Comparison of ENCODE assay signal across 11 mouse cellular contexts in the genomic region with DNA sequence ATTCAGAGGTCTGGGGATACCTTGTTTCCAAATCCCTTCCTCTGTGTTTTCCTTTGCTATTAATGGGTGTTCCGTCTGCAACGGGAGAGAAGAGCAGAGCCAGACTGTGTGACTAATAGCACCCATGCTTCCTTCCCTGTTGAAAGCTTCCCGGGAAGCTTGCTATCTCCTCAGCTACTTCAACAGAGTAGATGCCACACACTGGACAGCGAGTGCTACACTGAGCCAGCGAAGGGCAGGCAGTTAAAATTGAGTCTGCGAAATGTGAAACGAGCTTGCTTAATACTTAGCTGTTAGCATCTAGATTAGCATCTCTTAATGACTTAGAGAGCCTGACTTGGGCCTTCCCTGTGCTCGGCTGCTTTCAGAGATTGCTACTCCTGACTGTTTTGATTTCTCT.
DNase-seq lines count a peak whose midpoint lies in the region; ATAC-seq lines count a peak whose summit lies in the region.
"Had no signal": no experiment of that assay in that cellular context is flagged by ENCODE, and none has a peak within 500 bp of the region (broad histone marks: within the 10 kb centered on the region; RNA-seq: fewer than 3 reads in every experiment).

No protein-coding gene starts in this region.

- no peak overlapping the region for H3K4me3 ChIP-seq in limb, embryonic 12.5 days (replicated peaks)
- H3K4me3 ChIP-seq in limb, embryonic 10.5 days, result no peak overlapping the region
- H3K4me3 ChIP-seq in embryonic facial prominence, embryonic 12.5 days, result no peak overlapping the region
- H3K4me3 ChIP-seq in hindbrain, embryonic 14.5 days (replicated peaks; ENCODE audit: low read length), result no peak overlapping the region
- H3K4me3 ChIP-seq in neural tube, embryonic 15.5 days (replicated peaks), result no peak overlapping the region
- no peak overlapping the region for H3K4me3 ChIP-seq in intestine, embryonic 15.5 days (replicated peaks)
- H3K4me3 ChIP-seq: lung, embryonic 15.5 days had no signal

- no peaks in the 10 kb centered on the region for H3K27me3 ChIP-seq in limb, embryonic 12.5 days
- no peaks in the 10 kb centered on the region for H3K27me3 ChIP-seq in limb, embryonic 10.5 days (ENCODE audit: low read depth, poor library complexity, severe bottlenecking)
- no peaks in the 10 kb centered on the region for H3K27me3 ChIP-seq in embryonic facial prominence, embryonic 12.5 days
- H3K27me3 ChIP-seq in hindbrain, embryonic 14.5 days (ENCODE audit: control insufficient read depth, insufficient read depth, low read length), result no peaks in the 10 kb centered on the region
- no peaks in the 10 kb centered on the region for H3K27me3 ChIP-seq in neural tube, embryonic 15.5 days (replicated peaks)
- no peaks in the 10 kb centered on the region for H3K27me3 ChIP-seq in intestine, embryonic 15.5 days (replicated peaks)
- H3K27me3 ChIP-seq: lung, embryonic 15.5 days had no signal

- ATAC-seq in limb, embryonic 12.5 days (ENCODE audit: insufficient number of reproducible peaks, insufficient read depth, low FRiP score, low TSS enrichment, low read depth), result no peak
- no peak for ATAC-seq in embryonic facial prominence, embryonic 12.5 days (ENCODE audit: insufficient number of reproducible peaks, insufficient read depth, low FRiP score, low TSS enrichment)
- ATAC-seq in hindbrain, embryonic 14.5 days (ENCODE audit: low FRiP score), result peak; percentile 17; the same call in 1 of the 2 replicates
- ATAC-seq in neural tube, embryonic 15.5 days (ENCODE audit: low FRiP score), result peak; percentile 57; the same call in 1 of the 2 replicates
- no peak for ATAC-seq in intestine, embryonic 15.5 days

- no peak overlapping the region for H3K27ac ChIP-seq in limb, embryonic 12.5 days
- no peak overlapping the region for H3K27ac ChIP-seq in limb, embryonic 10.5 days
- no peak overlapping the region for H3K27ac ChIP-seq in embryonic facial prominence, embryonic 12.5 days
- no peak overlapping the region for H3K27ac ChIP-seq in hindbrain, embryonic 14.5 days
- H3K27ac ChIP-seq in neural tube, embryonic 15.5 days (replicated peaks), result no peak overlapping the region
- H3K27ac ChIP-seq in intestine, embryonic 15.5 days, result no peak overlapping the region
- H3K27ac ChIP-seq: lung, embryonic 15.5 days had no signal

- peak overlapping the region; percentile 21; the same call in 1 of the 2 replicates for H3K4me2 ChIP-seq in limb, embryonic 12.5 days
- H3K4me2 ChIP-seq in embryonic facial prominence, embryonic 12.5 days (replicated peaks), result peak overlapping the region; percentile 28; the same call in 1 of the 2 replicates
- H3K4me2 ChIP-seq in hindbrain, embryonic 14.5 days (replicated peaks), result peak overlapping the region; percentile 2; the same call in 1 of the 2 replicates
- peak overlapping the region; percentile 17 for H3K4me2 ChIP-seq in neural tube, embryonic 15.5 days
- no peak overlapping the region for H3K4me2 ChIP-seq in intestine, embryonic 15.5 days (replicated peaks)
- H3K4me2 ChIP-seq: lung, embryonic 15.5 days had no signal

- no peaks in the 10 kb centered on the region for H3K4me1 ChIP-seq in limb, embryonic 12.5 days (replicated peaks)
- H3K4me1 ChIP-seq in limb, embryonic 10.5 days, result peaks cover 5% of the 10 kb centered on the region; the same call in 1 of the 2 replicates
- H3K4me1 ChIP-seq in embryonic facial prominence, embryonic 12.5 days, result 0 out of 2 replicates have a peak, but pooled peaks cover 3% of the 10 kb centered on the region
- no peaks in the 10 kb centered on the region for H3K4me1 ChIP-seq in hindbrain, embryonic 14.5 days (replicated peaks; ENCODE audit: control insufficient read depth, insufficient read depth, low read length)
- H3K4me1 ChIP-seq in neural tube, embryonic 15.5 days, result no peaks in the 10 kb centered on the region; the same call in 1 of the 2 replicates
- H3K4me1 ChIP-seq in intestine, embryonic 15.5 days (replicated peaks), result no peaks in the 10 kb centered on the region
- H3K4me1 ChIP-seq: lung, embryonic 15.5 days had no signal

- 14% methylated on average over 8 of the region's 8 CpGs for WGBS in limb, embryonic 12.5 days
- WGBS in limb, embryonic 10.5 days, result 24% methylated on average over 8 of the region's 8 CpGs
- 16% methylated on average over 8 of the region's 8 CpGs for WGBS in embryonic facial prominence, embryonic 12.5 days
- 28% methylated on average over 8 of the region's 8 CpGs for WGBS in hindbrain, embryonic 14.5 days
- 27% methylated on average over 8 of the region's 8 CpGs for WGBS in neural tube, embryonic 15.5 days
- WGBS in intestine, embryonic 15.5 days, result 24% methylated on average over 8 of the region's 8 CpGs

- no peak for DNase-seq in limb, embryonic 10.5 days (ENCODE audit: low spot score)
- peak; percentile 29 for DNase-seq in hindbrain, embryonic 14.5 days (ENCODE audit: low spot score)
- no peak for DNase-seq in cerebellum, adult 8-10 months
- DNase-seq: adrenal gland, adult 2 months; cerebellum, postnatal 10 days; kidney, adult 18-20 months had no signal

- H3K36me3 ChIP-seq in limb, embryonic 12.5 days, result no peaks in the 10 kb centered on the region
- no peaks in the 10 kb centered on the region for H3K36me3 ChIP-seq in limb, embryonic 10.5 days
- H3K36me3 ChIP-seq in embryonic facial prominence, embryonic 12.5 days, result no peaks in the 10 kb centered on the region
- H3K36me3 ChIP-seq in hindbrain, embryonic 14.5 days (replicated peaks; ENCODE audit: control insufficient read depth, insufficient read depth), result no peaks in the 10 kb centered on the region
- H3K36me3 ChIP-seq in neural tube, embryonic 15.5 days, result no peaks in the 10 kb centered on the region
- H3K36me3 ChIP-seq in intestine, embryonic 15.5 days, result no peaks in the 10 kb centered on the region
- H3K36me3 ChIP-seq: lung, embryonic 15.5 days had no signal

- no peaks in the 10 kb centered on the region for H3K9me3 ChIP-seq in limb, embryonic 12.5 days
- no peaks in the 10 kb centered on the region for H3K9me3 ChIP-seq in limb, embryonic 10.5 days (replicated peaks)
- no peaks in the 10 kb centered on the region for H3K9me3 ChIP-seq in embryonic facial prominence, embryonic 12.5 days
- H3K9me3 ChIP-seq in hindbrain, embryonic 14.5 days (ENCODE audit: control insufficient read depth, low read length), result no peaks in the 10 kb centered on the region
- no peaks in the 10 kb centered on the region for H3K9me3 ChIP-seq in neural tube, embryonic 15.5 days (replicated peaks)
- no peaks in the 10 kb centered on the region for H3K9me3 ChIP-seq in intestine, embryonic 15.5 days
- H3K9me3 ChIP-seq: lung, embryonic 15.5 days had no signal

- no peak overlapping the region for H3K9ac ChIP-seq in limb, embryonic 12.5 days (replicated peaks)
- H3K9ac ChIP-seq in embryonic facial prominence, embryonic 12.5 days, result no peak overlapping the region
- H3K9ac ChIP-seq in hindbrain, embryonic 14.5 days, result no peak overlapping the region
- no peak overlapping the region for H3K9ac ChIP-seq in neural tube, embryonic 15.5 days (replicated peaks)
- H3K9ac ChIP-seq in intestine, embryonic 15.5 days, result no peak overlapping the region
- H3K9ac ChIP-seq: lung, embryonic 15.5 days had no signal

Comparison
In these comparisons a context has a peak if more than half of its experiments do, and no peak if none do; other contexts are left out.
1. ATAC-seq: peak in hindbrain, embryonic 14.5 days (single experiment) and neural tube, embryonic 15.5 days (single experiment); none in limb, embryonic 12.5 days (single experiment), embryonic facial prominence, embryonic 12.5 days (single experiment) and intestine, embryonic 15.5 days (single experiment).